Mouse (Mus musculus) bone marrow, adult 2 months (tissue): ENCODE data around the gene E2f7. TPM values are rescaled to one million over a fixed set of nuclear protein-coding genes. Genes with fewer than 3 reads are reported as not detected.

Experiments used
- H3K27ac ChIP-seq: fragments of 200-500 bp; 2 replicates; pipeline ENCODE4 v1.5.1; 2012; ENCODE audit warnings: low read depth, mild to moderate bottlenecking, control low read depth, inconsistent platforms, low read length; ENCODE audit not compliant: control insufficient read depth, poor library complexity, insufficient read depth
- H3K4me1 ChIP-seq: fragments of 200-500 bp; 2 replicates; pipeline ENCODE4 v1.6.1; 2011; ENCODE audit warnings: low read length; ENCODE audit not compliant: control insufficient read depth, insufficient read depth
- H3K4me3 ChIP-seq: fragments of 200-500 bp; replicated peaks from 2 replicates; pipeline ENCODE3; 2011; ENCODE audit warnings: mild to moderate bottlenecking, low read depth, low read length, control low read depth; ENCODE audit not compliant: control insufficient read depth
- CTCF ChIP-seq: fragments of 200-500 bp; IDR thresholded peaks from 2 replicates; pipeline ENCODE4 v1.5.1; 2011; ENCODE audit warnings: low read length, control low read depth; ENCODE audit not compliant: control insufficient read depth, insufficient read depth
- POLR2A ChIP-seq: fragments of 200-500 bp; IDR thresholded peaks from 2 replicates; pipeline ENCODE4 v1.6.1; 2011; ENCODE audit warnings: low read depth, mild to moderate bottlenecking, control low read depth, low read length, borderline replicate concordance; ENCODE audit not compliant: control insufficient read depth
- WGBS: fragments of 180-500 bp; shearing (Covaris S2); methylation state at CpG from one replicate; pipeline ENCODE4 v1.1.7; 2018; 5-methylcytosine and 5-hydroxymethylcytosine counted together
- polyA plus RNA-seq: library from polyadenylated mRNA; stranded (reverse); fragments of >200 nt; gene quantifications from 2 replicates; pipeline ENCODE4 v1.2.4, GENCODE M21; 2011; ENCODE audit warnings: low replicate concordance; ENCODE audit not compliant: missing spikeins, insufficient read depth, insufficient read length

E2f7 gene
- polyA plus RNA-seq, 1 experiment: 11.6 TPM

- TF ChIP-seq CTCF (no peak), POLR2A (no peak)
- WGBS: 92% methylated on average over 16 of the region's 16 CpGs
These were observed 17.1 kb downstream of the E2f7 start for GRCm38 (mm10) chr10:110762134-110762884.

GRCm38 (mm10) chr10:110763416-110763815 lies 18.2 kb downstream of the E2f7 start:
- Histone ChIP-seq H3K4me3 (no peak overlapping the region), H3K27ac (no peak overlapping the region), H3K4me1 (no peaks in the 10 kb centered on the region)
- TF ChIP-seq CTCF (no peak), POLR2A (no peak)
- WGBS: 93% methylated on average over 13 of the region's 13 CpGs

More at GRCm38 (mm10) chr10:110762134-110762884, 17.1 kb downstream of the E2f7 start:
- 0 out of 2 replicates have a peak overlapping the region, but pooled peaks have one; percentile 23 for H3K27ac ChIP-seq
- no peak overlapping the region for H3K4me3 ChIP-seq
- no peaks in the 10 kb centered on the region for H3K4me1 ChIP-seq

- H3K27ac ChIP-seq: no peak overlapping the region
- no peaks in the 10 kb centered on the region for H3K4me1 ChIP-seq
- H3K4me3 ChIP-seq: no peak overlapping the region
- 93% methylated on average over 10 of the region's 10 CpGs for whole genome bisulfite sequencing
- no peak for TF ChIP-seq POLR2A
- no peak for TF ChIP-seq CTCF
These were observed 24.3 kb downstream of the E2f7 start for GRCm38 (mm10) chr10:110769538-110769937.

GRCm38 (mm10) chr10:110773201-110773600 lies 28.0 kb downstream of the E2f7 start:
- TF ChIP-seq CTCF: no peak
- TF ChIP-seq POLR2A: no peak
- 94% methylated on average over 12 of the region's 12 CpGs for WGBS
- Histone ChIP-seq H3K4me1 (no peaks in the 10 kb centered on the region), H3K27ac (no peak overlapping the region), H3K4me3 (no peak overlapping the region)

GRCm38 (mm10) chr10:110773878-110774277 lies 28.6 kb downstream of the E2f7 start:
- TF ChIP-seq CTCF (no peak), POLR2A (no peak)
- H3K27ac ChIP-seq: no peak overlapping the region
- 93% methylated on average over 14 of the region's 14 CpGs for WGBS
- no peaks in the 10 kb centered on the region for H3K4me1 ChIP-seq
- no peak overlapping the region for H3K4me3 ChIP-seq

- WGBS: 95% methylated on average over 14 of the region's 14 CpGs
- no peak for TF ChIP-seq POLR2A
- no peak for TF ChIP-seq CTCF
- H3K27ac ChIP-seq: no peak overlapping the region
- H3K4me1 ChIP-seq: no peaks in the 10 kb centered on the region; the same call in 1 of the 2 replicates
- H3K4me3 ChIP-seq: no peak overlapping the region
These were observed 36.5 kb downstream of the E2f7 start for GRCm38 (mm10) chr10:110781772-110782171.

- WGBS: 87% methylated on average over 10 of the region's 10 CpGs
- H3K27ac ChIP-seq: no peak overlapping the region
- no peak overlapping the region for H3K4me3 ChIP-seq
- TF ChIP-seq POLR2A (no peak), CTCF (no peak)
- peaks cover 2% of the 10 kb centered on the region; the same call in 1 of the 2 replicates for H3K4me1 ChIP-seq
These were observed 37.4 kb downstream of the E2f7 start for GRCm38 (mm10) chr10:110782655-110783054.

- 7% methylated on average over 12 of the region's 12 CpGs for WGBS
- Histone ChIP-seq H3K4me1 (peaks cover 2% of the 10 kb centered on the region; the same call in 1 of the 2 replicates), H3K27ac (no peak overlapping the region), H3K4me3 (no peak overlapping the region)
- TF ChIP-seq CTCF (no peak), POLR2A (no peak)
These were observed 43.0 kb downstream of the E2f7 start for GRCm38 (mm10) chr10:110788049-110788752.
